Mouse (Mus musculus) neural tube, embryonic 12.5 days (tissue): ENCODE measurements at regions not wholly inside any gene's neighbourhood (a gene's known extent, or its start where the extent isn't known, plus 50 kb on each side); places are given as distances from the start of the nearest gene placed in this dataset.
A peak's percentile ranks its signal among the peaks of the same experiment; 100 is the strongest.
"Not testable (repeated sequence)": the region's sequence is repeated elsewhere in the genome, so short reads cannot be mapped to it uniquely, and the experiment has no call there.

Experiments
- ATAC-seq: fragments of 200-750 bp; cut with Nextera tagmentation; 2 replicates; pipeline ENCODE4 v1.8.0; 2017; ENCODE audit warnings: low read depth, mild to moderate bottlenecking, moderate TSS enrichment, moderate library complexity; ENCODE audit not compliant: low FRiP score
- H3K27ac ChIP-seq: fragments of 300-500 bp; sonication (generic); 2 replicates; pipeline ENCODE4 v1.5.1; 2016
- H3K27me3 ChIP-seq: fragments of 300-500 bp; sonication (generic); replicated peaks from 2 replicates; pipeline ENCODE4 v1.6.1; 2016; ENCODE audit warnings: mild to moderate bottlenecking
- H3K36me3 ChIP-seq: fragments of 300-500 bp; sonication (generic); 2 replicates; pipeline ENCODE4 v1.6.1; 2016; ENCODE audit warnings: mild to moderate bottlenecking
- H3K4me1 ChIP-seq: fragments of 300-500 bp; sonication (generic); 2 replicates; pipeline ENCODE4 v1.6.1; 2016
- H3K4me2 ChIP-seq: fragments of 300-500 bp; sonication (generic); replicated peaks from 2 replicates; pipeline ENCODE4 v1.6.1; 2016; ENCODE audit warnings: mild to moderate bottlenecking
- H3K4me3 ChIP-seq: fragments of 300-500 bp; sonication (generic); 2 replicates; pipeline ENCODE4 v1.5.1; 2016
- H3K9ac ChIP-seq: fragments of 300-500 bp; sonication (generic); 2 replicates; pipeline ENCODE4 v1.6.1; 2016; ENCODE audit warnings: mild to moderate bottlenecking
- H3K9me3 ChIP-seq: fragments of 300-500 bp; sonication (generic); 2 replicates; pipeline ENCODE4 v1.6.1; 2016; ENCODE audit warnings: mild to moderate bottlenecking
- WGBS: fragments of 180-500 bp; shearing (Covaris S2); methylation state at CpG from one replicate; pipeline ENCODE4 v1.1.7; 2016; 5-methylcytosine and 5-hydroxymethylcytosine counted together

DNA sequence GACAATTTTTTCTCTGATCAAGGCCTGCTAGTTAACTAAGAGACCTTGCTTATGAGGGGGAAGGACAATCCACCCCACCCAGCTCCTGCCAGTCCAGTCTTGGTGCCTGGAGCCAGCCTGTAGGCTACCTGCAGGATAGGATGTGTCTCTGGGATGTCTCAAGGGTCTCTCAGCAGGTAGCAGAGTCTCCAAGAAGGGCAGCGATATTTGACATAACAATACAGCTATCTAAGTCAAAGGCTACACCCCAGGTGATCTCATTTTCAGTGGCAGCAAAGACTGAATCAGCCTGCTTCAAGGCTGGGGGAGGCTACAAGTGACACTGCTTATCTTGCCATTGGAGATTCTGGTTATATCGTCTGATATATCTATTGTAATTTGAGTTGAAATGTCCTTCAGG lies 1267.5 kb downstream of the Pcdh9 start:
- no peak overlapping the region for H3K4me3 ChIP-seq
- no peaks in the 10 kb centered on the region for H3K36me3 ChIP-seq
- 32% methylated on average over 2 of the region's 2 CpGs for WGBS
- no peak overlapping the region for H3K9ac ChIP-seq
- no peaks in the 10 kb centered on the region for H3K9me3 ChIP-seq
- H3K4me2 ChIP-seq: no peak overlapping the region
- H3K4me1 ChIP-seq: no peaks in the 10 kb centered on the region
- ATAC-seq: no peak
- H3K27me3 ChIP-seq: no peaks in the 10 kb centered on the region
- no peak overlapping the region for H3K27ac ChIP-seq

DNA sequence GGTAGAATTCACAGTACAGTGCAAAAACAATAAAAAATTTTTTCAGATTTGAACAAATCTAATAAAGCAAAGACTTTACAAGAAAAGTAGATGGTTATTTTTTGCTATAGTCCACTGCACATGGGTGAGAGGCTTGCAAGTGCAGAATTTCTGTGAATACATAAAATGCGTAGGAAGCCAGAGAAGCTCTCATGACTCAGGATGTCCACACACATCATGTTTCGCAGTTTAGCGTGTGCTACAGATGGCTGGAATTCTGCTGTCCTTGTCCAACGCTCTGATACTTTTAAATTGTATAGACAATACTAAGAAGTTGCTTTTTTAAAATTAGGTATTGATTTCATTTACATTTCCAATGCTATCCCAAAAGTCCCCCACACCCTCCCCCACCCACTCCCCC lies 1274.9 kb downstream of the Pcdh9 start:
- Histone ChIP-seq H3K27me3 (no peaks in the 10 kb centered on the region), H3K4me1 (no peaks in the 10 kb centered on the region), H3K36me3 (no peaks in the 10 kb centered on the region), H3K4me3 (no peak overlapping the region), H3K4me2 (no peak overlapping the region), H3K27ac (no peak overlapping the region), H3K9ac (no peak overlapping the region), H3K9me3 (no peaks in the 10 kb centered on the region)
- 97% methylated on average over 4 of the region's 4 CpGs for WGBS
- no peak for ATAC-seq

DNA sequence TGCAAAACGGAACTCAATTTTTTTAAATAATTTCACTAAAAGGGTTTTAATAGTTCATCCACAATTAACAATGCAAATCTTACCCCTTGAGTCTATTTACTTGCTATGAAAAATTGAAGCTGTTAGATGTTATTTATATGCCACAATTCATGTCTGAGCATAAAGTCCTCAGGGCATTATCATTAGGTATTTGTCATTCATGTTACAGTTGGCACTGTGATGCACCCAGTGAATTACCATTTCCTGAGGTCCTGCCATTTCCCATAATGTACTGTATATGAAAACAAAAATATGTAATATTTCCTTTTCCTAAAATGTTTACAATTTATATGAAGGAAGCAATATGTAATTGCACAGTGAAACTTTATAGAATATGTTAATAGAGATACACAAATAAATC lies 1296.8 kb downstream of the Pcdh9 start:
- ATAC-seq: no peak
- Histone ChIP-seq H3K4me2 (no peak overlapping the region), H3K4me3 (no peak overlapping the region), H3K9ac (no peak overlapping the region), H3K4me1 (no peaks in the 10 kb centered on the region), H3K9me3 (no peaks in the 10 kb centered on the region), H3K27ac (no peak overlapping the region), H3K36me3 (no peaks in the 10 kb centered on the region), H3K27me3 (no peaks in the 10 kb centered on the region)
- WGBS: 77% methylated on average over 1 of the region's 1 CpGs

- Histone ChIP-seq H3K9ac (no peak overlapping the region), H3K4me2 (no peak overlapping the region), H3K36me3 (no peaks in the 10 kb centered on the region), H3K4me1 (no peaks in the 10 kb centered on the region), H3K27me3 (no peaks in the 10 kb centered on the region), H3K27ac (no peak overlapping the region), H3K4me3 (no peak overlapping the region), H3K9me3 (no peaks in the 10 kb centered on the region)
- 59% methylated on average over 7 of the region's 7 CpGs for WGBS
- ATAC-seq: peak; percentile 53
These were observed 1298.8 kb downstream of the Pcdh9 start for GRCm38 (mm10) chr14:92591592-92592198.

DNA sequence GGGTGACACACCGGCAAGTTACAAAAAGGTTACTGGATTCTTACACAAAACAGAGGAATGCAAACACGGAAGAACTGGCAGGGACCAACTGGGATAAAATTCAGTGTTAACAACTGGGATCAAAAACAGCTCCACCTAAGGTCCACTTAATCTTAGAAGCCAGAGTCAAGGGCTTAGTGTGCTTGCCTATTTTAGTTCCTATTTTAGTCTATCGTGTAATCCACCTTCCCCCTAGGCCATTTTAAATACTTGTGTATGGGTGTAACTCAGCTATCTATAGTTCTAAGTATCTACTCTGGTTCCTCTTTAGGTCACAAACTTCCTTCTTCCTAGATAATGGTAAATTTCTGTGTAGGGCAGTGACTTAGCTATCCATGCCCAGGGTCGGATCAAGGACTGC lies 1302.2 kb downstream of the Pcdh9 start:
- not testable (repeated sequence) for H3K9me3 ChIP-seq, H3K27ac ChIP-seq, H3K4me1 ChIP-seq, H3K27me3 ChIP-seq, H3K4me2 ChIP-seq, ATAC-seq, H3K9ac ChIP-seq, H3K36me3 ChIP-seq, H3K4me3 ChIP-seq
- WGBS: 95% methylated on average over 4 of the region's 4 CpGs

GRCm38 (mm10) chr14:92566986-92567385 lies 1323.5 kb downstream of the Pcdh9 start:
- Histone ChIP-seq H3K4me2 (no peak overlapping the region), H3K9ac (no peak overlapping the region), H3K36me3 (no peaks in the 10 kb centered on the region), H3K9me3 (no peaks in the 10 kb centered on the region), H3K4me1 (no peaks in the 10 kb centered on the region), H3K27me3 (no peaks in the 10 kb centered on the region), H3K27ac (no peak overlapping the region), H3K4me3 (no peak overlapping the region)
- WGBS: 80% methylated on average over 2 of the region's 2 CpGs
- no peak for ATAC-seq
